Mouse (Mus musculus) heart, postnatal 0 days (tissue): ENCODE measurements at regions not wholly inside any gene's neighbourhood (a gene's known extent, or its start where the extent isn't known, plus 50 kb on each side); places are given as distances from the start of the nearest gene placed in this dataset.
A peak's percentile ranks its signal among the peaks of the same experiment; 100 is the strongest.
"Not testable (repeated sequence)": the region's sequence is repeated elsewhere in the genome, so short reads cannot be mapped to it uniquely, and the experiment has no call there.

Experiments used
- ATAC-seq: fragments of 200-750 bp; cut with Nextera tagmentation; 2 replicates; pipeline ENCODE4 v1.8.0; 2017; ENCODE audit warnings: low read depth, moderate number of reproducible peaks, moderate library complexity; ENCODE audit not compliant: insufficient read depth
- DNase-seq: peaks from one replicate; pipeline ENCODE4 v3.0.0-alpha.2; 2016; ENCODE audit warnings: low spot score
- H3K27ac ChIP-seq: fragments of 300-500 bp; sonication (generic); 2 replicates; pipeline ENCODE4 v1.5.1; 2014; ENCODE audit warnings: low read depth, mild to moderate bottlenecking
- H3K27me3 ChIP-seq: fragments of 300-500 bp; sonication (generic); 2 replicates; pipeline ENCODE4 v1.6.1; 2014; ENCODE audit warnings: low read length, mixed read lengths; ENCODE audit not compliant: control insufficient read depth, insufficient read depth
- H3K36me3 ChIP-seq: fragments of 300-500 bp; sonication (generic); replicated peaks from 2 replicates; pipeline ENCODE4 v1.6.1; 2014; ENCODE audit warnings: low read length, mixed read lengths; ENCODE audit not compliant: control insufficient read depth, insufficient read depth
- H3K4me1 ChIP-seq: fragments of 300-500 bp; sonication (generic); 2 replicates; pipeline ENCODE4 v1.6.1; 2014; ENCODE audit warnings: antibody characterized with exemption; ENCODE audit not compliant: control insufficient read depth, insufficient read depth
- H3K4me2 ChIP-seq: fragments of 300-500 bp; sonication (generic); 2 replicates; pipeline ENCODE4 v1.6.1; 2014; ENCODE audit warnings: low read depth, mild to moderate bottlenecking, low read length, moderate library complexity
- H3K4me3 ChIP-seq: fragments of 300-500 bp; sonication (generic); 2 replicates; pipeline ENCODE4 v1.5.1; 2014; ENCODE audit warnings: low read depth, low read length
- H3K9ac ChIP-seq: fragments of 300-500 bp; sonication (generic); replicated peaks from 2 replicates; pipeline ENCODE4 v1.6.1; 2014; ENCODE audit warnings: low read depth, low read length, mixed read lengths
- H3K9me3 ChIP-seq: fragments of 300-500 bp; sonication (generic); replicated peaks from 2 replicates; pipeline ENCODE4 v1.6.1; 2016; ENCODE audit warnings: low read length; ENCODE audit not compliant: control insufficient read depth
- CTCF ChIP-seq: IDR thresholded peaks from 2 replicates; pipeline ENCODE4 v1.5.1; 2016; ENCODE audit warnings: antibody characterized with exemption, control low read depth, low read depth
- EP300 ChIP-seq: IDR thresholded peaks from 2 replicates; pipeline ENCODE4 v1.6.1; 2016; ENCODE audit warnings: antibody characterized with exemption, low read depth
- WGBS: fragments of 180-500 bp; shearing (Covaris S2); extraction: QIAGEN DNeasy Blood & Tissue Kit; methylation state at CpG from one replicate; pipeline ENCODE4 v1.1.7; 2014; 5-methylcytosine and 5-hydroxymethylcytosine counted together

GRCm38 (mm10) chr11:40159161-40159560 lies 535.8 kb downstream of the Mat2b start:
- H3K9me3 ChIP-seq, H3K27me3 ChIP-seq, H3K27ac ChIP-seq, H3K4me2 ChIP-seq, H3K4me1 ChIP-seq, H3K36me3 ChIP-seq, H3K4me3 ChIP-seq, DNase-seq, ATAC-seq, H3K9ac ChIP-seq: not testable (repeated sequence)
- WGBS: 87% methylated on average over 1 of the region's 1 CpGs

GRCm38 (mm10) chr11:40149312-40149711 lies 545.7 kb downstream of the Mat2b start:
- Histone ChIP-seq H3K4me1 (no peaks in the 10 kb centered on the region), H3K36me3 (no peaks in the 10 kb centered on the region), H3K4me3 (no peak overlapping the region), H3K4me2 (no peak overlapping the region), H3K27me3 (no peaks in the 10 kb centered on the region), H3K27ac (no peak overlapping the region), H3K9ac (no peak overlapping the region), H3K9me3 (no peaks in the 10 kb centered on the region)
- 19% methylated on average over 4 of the region's 4 CpGs for WGBS
- TF ChIP-seq EP300: no peak
- peak; percentile 54 for TF ChIP-seq CTCF
- ATAC-seq: no peak
- peak; percentile 50 for DNase-seq

- Histone ChIP-seq H3K27me3 (no peaks in the 10 kb centered on the region), H3K27ac (no peak overlapping the region), H3K4me1 (no peaks in the 10 kb centered on the region), H3K9me3 (no peaks in the 10 kb centered on the region), H3K9ac (no peak overlapping the region), H3K4me2 (no peak overlapping the region), H3K36me3 (no peaks in the 10 kb centered on the region), H3K4me3 (no peak overlapping the region)
- DNase-seq (no peak), ATAC-seq (no peak)
- TF ChIP-seq EP300 (no peak), CTCF (no peak)
- 74% methylated on average over 7 of the region's 7 CpGs for WGBS
These were observed 557.2 kb downstream of the Mat2b start for GRCm38 (mm10) chr11:40137803-40138202.

- Histone ChIP-seq H3K36me3 (no peaks in the 10 kb centered on the region), H3K4me1 (no peaks in the 10 kb centered on the region), H3K4me2 (no peak overlapping the region), H3K27ac (no peak overlapping the region), H3K27me3 (no peaks in the 10 kb centered on the region), H3K9ac (no peak overlapping the region), H3K4me3 (no peak overlapping the region), H3K9me3 (no peaks in the 10 kb centered on the region)
- 85% methylated on average over 1 of the region's 1 CpGs for WGBS
- DNase-seq: no peak
- TF ChIP-seq EP300: no peak
- TF ChIP-seq CTCF: peak; percentile 25; the same call in 1 of the 2 replicates
- no peak for ATAC-seq
These were observed 592.4 kb downstream of the Mat2b start for GRCm38 (mm10) chr11:40102613-40103012.

GRCm38 (mm10) chr11:40074317-40074716 lies 620.7 kb downstream of the Mat2b start:
- no peak for DNase-seq
- no peak overlapping the region for H3K4me2 ChIP-seq
- H3K27ac ChIP-seq: no peak overlapping the region
- H3K4me1 ChIP-seq: no peaks in the 10 kb centered on the region
- 87% methylated on average over 2 of the region's 2 CpGs for WGBS
- no peak for ATAC-seq
- H3K27me3 ChIP-seq: no peaks in the 10 kb centered on the region
- H3K9me3 ChIP-seq: no peaks in the 10 kb centered on the region
- no peak for TF ChIP-seq EP300
- no peak for TF ChIP-seq CTCF
- H3K36me3 ChIP-seq: no peaks in the 10 kb centered on the region
- H3K9ac ChIP-seq: no peak overlapping the region
- H3K4me3 ChIP-seq: no peak overlapping the region

- Histone ChIP-seq H3K9ac (no peak overlapping the region), H3K4me2 (no peak overlapping the region), H3K9me3 (no peaks in the 10 kb centered on the region), H3K27ac (no peak overlapping the region), H3K27me3 (no peaks in the 10 kb centered on the region), H3K4me1 (no peaks in the 10 kb centered on the region), H3K4me3 (no peak overlapping the region), H3K36me3 (no peaks in the 10 kb centered on the region)
- DNase-seq: no peak
- 40% methylated on average over 1 of the region's 1 CpGs for WGBS
- TF ChIP-seq EP300 (no peak), CTCF (no peak)
- ATAC-seq: no peak
These were observed 644.5 kb downstream of the Mat2b start for GRCm38 (mm10) chr11:40050503-40050902.
